Mouse (Mus musculus) midbrain, embryonic 12.5 days (tissue): ENCODE results near the gene Gm6880. TPM values are rescaled to one million over a fixed set of nuclear protein-coding genes. Genes with fewer than 3 reads are reported as not detected.
"Not testable (repeated sequence)": the region's sequence is repeated elsewhere in the genome, so short reads cannot be mapped to it uniquely, and the experiment has no call there.

ENCODE experiments used
- ATAC-seq: fragments of 200-750 bp; cut with Nextera tagmentation; 2 replicates; pipeline ENCODE4 v1.8.0; 2017; ENCODE audit warnings: low read depth, moderate TSS enrichment, moderate library complexity; ENCODE audit not compliant: low FRiP score
- H3K27ac ChIP-seq: fragments of 300-500 bp; sonication (generic); replicated peaks from 2 replicates; pipeline ENCODE4 v1.5.1; 2016; ENCODE audit warnings: mild to moderate bottlenecking
- H3K27me3 ChIP-seq: fragments of 300-500 bp; sonication (generic); 2 replicates; pipeline ENCODE4 v1.6.1; 2016; ENCODE audit warnings: mild to moderate bottlenecking
- H3K36me3 ChIP-seq: fragments of 300-500 bp; sonication (generic); 2 replicates; pipeline ENCODE4 v1.6.1; 2016
- H3K4me1 ChIP-seq: fragments of 300-500 bp; sonication (generic); 2 replicates; pipeline ENCODE4 v1.6.1; 2016
- H3K4me2 ChIP-seq: fragments of 300-500 bp; sonication (generic); replicated peaks from 2 replicates; pipeline ENCODE4 v1.6.1; 2016; ENCODE audit warnings: mild to moderate bottlenecking, moderate library complexity
- H3K4me3 ChIP-seq: fragments of 300-500 bp; sonication (generic); 2 replicates; pipeline ENCODE4 v1.5.1; 2016; ENCODE audit warnings: mild to moderate bottlenecking
- H3K9ac ChIP-seq: fragments of 300-500 bp; sonication (generic); replicated peaks from 2 replicates; pipeline ENCODE4 v1.6.1; 2016; ENCODE audit warnings: mild to moderate bottlenecking, moderate library complexity
- H3K9me3 ChIP-seq: fragments of 300-500 bp; sonication (generic); 2 replicates; pipeline ENCODE4 v1.6.1; 2016; ENCODE audit warnings: mild to moderate bottlenecking
- WGBS: fragments of 180-500 bp; shearing (Covaris S2); methylation state at CpG from one replicate; pipeline ENCODE4 v1.1.7; 2016; 5-methylcytosine and 5-hydroxymethylcytosine counted together
- polyA plus RNA-seq: library from polyadenylated mRNA; unstranded; fragments of >200 nt; fragmentation: Nextera tagmentation; extraction: Ambion mirVana; gene quantifications from 2 replicates; pipeline ENCODE4 v1.2.1, GENCODE M21; 2016

The Gm6880 gene
- not detected in 2 replicates for polyA plus RNA-seq

DNA sequence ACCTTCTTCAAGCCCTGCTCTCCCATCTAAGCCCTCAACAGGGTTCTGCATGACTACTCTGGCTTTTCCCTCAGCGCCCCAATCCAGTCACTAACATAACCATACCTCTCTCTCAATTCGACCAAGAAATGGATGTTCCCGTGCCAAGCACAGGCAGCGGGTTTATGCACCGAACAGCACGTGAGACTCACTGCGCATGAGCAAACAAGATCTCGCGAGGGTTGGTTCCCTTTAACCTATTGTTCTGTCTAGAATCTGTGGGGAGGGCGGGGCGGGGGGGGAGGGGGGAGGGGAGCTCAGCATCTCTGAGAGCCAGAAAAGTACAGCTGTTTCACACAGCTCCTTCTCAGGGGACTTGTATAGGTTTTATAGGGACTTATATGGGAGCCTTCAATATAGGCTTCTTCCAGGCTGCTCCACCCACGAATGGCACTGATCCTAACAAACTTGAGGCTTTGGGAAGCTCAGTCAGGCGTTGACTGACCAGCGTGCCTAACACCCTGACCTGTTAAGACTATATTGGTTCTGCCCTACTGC, at the start of gene Gm6880:
TSS of gene Gm6880 (minus strand) at position 51 of the 537 bp plus-strand sequence.
- not testable (repeated sequence) for H3K36me3 ChIP-seq, H3K9me3 ChIP-seq, H3K4me3 ChIP-seq, H3K27ac ChIP-seq, H3K27me3 ChIP-seq, H3K4me1 ChIP-seq, H3K4me2 ChIP-seq, ATAC-seq, H3K9ac ChIP-seq
- WGBS, result 74% methylated on average over 13 of the region's 14 CpGs

- ATAC-seq, H3K27me3 ChIP-seq, H3K4me3 ChIP-seq, H3K36me3 ChIP-seq, H3K27ac ChIP-seq, H3K9ac ChIP-seq, H3K4me1 ChIP-seq, H3K4me2 ChIP-seq, H3K9me3 ChIP-seq: not testable (repeated sequence)
These were observed 36.3 kb upstream of the Gm6880 start for GRCm38 (mm10) chrX:74517461-74517860.

GRCm38 (mm10) chrX:74497131-74497530, 15.9 kb upstream of the Gm6880 start:
- no CpG with 5 or more reads among the region's 1 CpGs for WGBS
- H3K36me3 ChIP-seq, result no peaks in the 10 kb centered on the region
- no peaks in the 10 kb centered on the region for H3K4me1 ChIP-seq
- H3K27ac ChIP-seq, result no peak overlapping the region
- H3K4me2 ChIP-seq, result no peak overlapping the region
- H3K4me3 ChIP-seq, result no peak overlapping the region
- no peaks in the 10 kb centered on the region for H3K9me3 ChIP-seq
- H3K9ac ChIP-seq, result no peak overlapping the region
- H3K27me3 ChIP-seq, result no peaks in the 10 kb centered on the region
- no peak for ATAC-seq

GRCm38 (mm10) chrX:74452773-74453172, 28.4 kb downstream of the Gm6880 start:
- Histone ChIP-seq H3K27me3 (no peaks in the 10 kb centered on the region), H3K4me1 (no peaks in the 10 kb centered on the region), H3K9ac (no peak overlapping the region), H3K27ac (no peak overlapping the region), H3K36me3 (0 out of 2 replicates have a peak, but pooled peaks cover 9% of the 10 kb centered on the region), H3K9me3 (no peaks in the 10 kb centered on the region), H3K4me2 (no peak overlapping the region), H3K4me3 (no peak overlapping the region)
- 19% methylated on average over 4 of the region's 4 CpGs for WGBS
- ATAC-seq, result peak; percentile 60; the same call in 1 of the 2 replicates

DNA sequence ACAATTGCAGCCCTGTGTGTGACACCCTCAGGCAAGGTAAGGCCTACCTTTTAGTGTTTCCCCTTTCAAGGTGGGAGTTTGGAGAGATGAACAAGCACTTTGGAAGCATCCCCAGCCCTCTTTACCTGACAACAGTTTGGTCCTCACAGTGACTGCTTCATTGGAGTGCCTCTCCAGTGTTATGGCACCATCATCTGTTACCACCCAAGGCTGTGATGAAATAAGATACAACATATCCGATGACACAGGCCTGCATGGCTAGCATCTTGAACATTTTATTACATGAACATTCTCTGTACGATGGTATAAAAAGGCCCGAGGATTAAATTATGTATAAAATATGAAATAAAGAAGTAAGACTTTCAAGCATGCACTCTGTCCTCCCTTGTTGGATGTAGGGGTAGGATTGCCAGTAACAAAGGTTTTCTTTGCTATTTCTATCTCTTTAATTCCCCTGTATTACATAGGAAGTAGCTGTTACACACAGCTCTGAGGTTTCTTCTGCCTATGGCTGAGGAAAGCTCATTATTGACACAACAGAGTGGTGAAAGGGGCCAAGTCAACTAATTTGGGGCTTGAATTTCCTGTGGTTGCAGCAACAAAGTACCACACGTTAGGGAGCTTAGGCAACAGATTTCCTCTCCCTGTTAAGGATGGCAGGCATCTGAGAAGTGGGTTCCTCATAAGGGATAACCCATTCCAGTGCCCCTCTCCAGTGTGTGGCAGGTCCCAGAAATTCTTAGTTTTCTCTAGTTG, 29.9 kb downstream of the Gm6880 start:
- H3K27ac ChIP-seq, result no peak overlapping the region
- H3K4me1 ChIP-seq, result no peaks in the 10 kb centered on the region
- ATAC-seq, result no peak
- H3K9ac ChIP-seq, result no peak overlapping the region
- no peaks in the 10 kb centered on the region for H3K9me3 ChIP-seq
- H3K27me3 ChIP-seq, result no peaks in the 10 kb centered on the region
- no peak overlapping the region for H3K4me3 ChIP-seq
- 0 out of 2 replicates have a peak, but pooled peaks cover 10% of the 10 kb centered on the region for H3K36me3 ChIP-seq
- H3K4me2 ChIP-seq, result no peak overlapping the region
- 80% methylated on average over 4 of the region's 4 CpGs for WGBS

Other genes starting within 250 kb of the Gm6880 start
- gene Flna, start 231.6 kb downstream of the Gm6880 start, polyA plus RNA-seq, result 210 and 233 TPM in 2 replicates
- 15.4 and 18.9 TPM in 2 replicates for gene Emd, start 226.7 kb downstream of the Gm6880 start, polyA plus RNA-seq
- 521 and 544 TPM in 2 replicates for gene Rpl10, start 210.6 kb downstream of the Gm6880 start, polyA plus RNA-seq
- 88.4 and 92.9 TPM in 2 replicates for gene Taz, start 199.5 kb downstream of the Gm6880 start, polyA plus RNA-seq
- gene Dnase1l1, start 199.1 kb downstream of the Gm6880 start, polyA plus RNA-seq, result 4.6 and 5.3 TPM in 2 replicates
- 118 and 119 TPM in 2 replicates for gene Atp6ap1, start 184.3 kb downstream of the Gm6880 start, polyA plus RNA-seq
- gene Gdi1, start 176.4 kb downstream of the Gm6880 start, polyA plus RNA-seq, result 616 and 685 TPM in 2 replicates
- 63.2 and 63.4 TPM in 2 replicates for gene Fam50a, start 168.4 kb downstream of the Gm6880 start, polyA plus RNA-seq
- 51.3 and 55.4 TPM in 2 replicates for gene Plxna3, start 152.3 kb downstream of the Gm6880 start, polyA plus RNA-seq
- gene Lage3, start 127.8 kb downstream of the Gm6880 start, polyA plus RNA-seq, result 99.7 and 104 TPM in 2 replicates
- gene Ubl4a, start 108.2 kb downstream of the Gm6880 start, polyA plus RNA-seq, result 61.1 and 68.2 TPM in 2 replicates
- 8.8 and 9.0 TPM in 2 replicates for gene Slc10a3, start 108.0 kb downstream of the Gm6880 start, polyA plus RNA-seq
- gene Fam3a, start 88.1 kb downstream of the Gm6880 start, polyA plus RNA-seq, result 30.5 and 33.2 TPM in 2 replicates
- gene Ikbkg, start 88.1 kb downstream of the Gm6880 start, polyA plus RNA-seq, result 23.2 and 24.4 TPM in 2 replicates
- 53.6 and 54.1 TPM in 2 replicates for gene G6pdx, start 52.2 kb downstream of the Gm6880 start, polyA plus RNA-seq
- gene Olfr1326-ps1, start 93.5 kb upstream of the Gm6880 start, polyA plus RNA-seq, result not detected in 2 replicates
- gene Olfr1325, start 111.3 kb upstream of the Gm6880 start, polyA plus RNA-seq, result not detected in 2 replicates
- gene Gm5640, start 164.2 kb upstream of the Gm6880 start, polyA plus RNA-seq, result not detected in 2 replicates